Mouse (Mus musculus): ENCODE measurements around the gene Il4ra. TPM values are rescaled to one million over a fixed set of nuclear protein-coding genes. Genes with fewer than 3 reads are reported as not detected.

The Il4ra gene
- polyA plus RNA-seq, 1 experiment from 2014 or later = 2.9 TPM

GRCm38 (mm10) chr7:125561085-125561690 lies 9.3 kb downstream of the Il4ra start:
- Histone ChIP-seq H3K9ac (ENCODE audit: low read length) (no peak overlapping the region), H3K4me1 (replicated peaks; ENCODE audit: control insufficient read depth, insufficient read depth, low read length) (no peaks in the 10 kb centered on the region), H3K4me2 (ENCODE audit: low read depth, low read length, severe bottlenecking) (no peak overlapping the region), H3K9me3 (ENCODE audit: control insufficient read depth, low read length) (no peaks in the 10 kb centered on the region), H3K27me3 (ENCODE audit: control insufficient read depth, insufficient read depth, low read length) (no peaks in the 10 kb centered on the region), H3K36me3 (ENCODE audit: control insufficient read depth, insufficient read depth, low read length) (no peaks in the 10 kb centered on the region), H3K27ac (ENCODE audit: low read depth, low read length) (no peak overlapping the region), H3K4me3 (ENCODE audit: low read depth, low read length) (no peak overlapping the region)
- ATAC-seq (replicated peaks; ENCODE audit: low FRiP score) (no peak), DNase-seq (ENCODE audit: low spot score) (no peak)
- WGBS = 84% methylated on average over 9 of the region's 9 CpGs

GRCm38 (mm10) chr7:125562413-125562812 lies 10.5 kb downstream of the Il4ra start:
- H3K4me2 ChIP-seq (ENCODE audit: low read depth, low read length, severe bottlenecking) = no peak overlapping the region
- 57% methylated on average over 4 of the region's 4 CpGs for WGBS
- no peak for DNase-seq (ENCODE audit: low spot score)
- no peaks in the 10 kb centered on the region for H3K36me3 ChIP-seq (ENCODE audit: control insufficient read depth, insufficient read depth, low read length)
- ATAC-seq (replicated peaks; ENCODE audit: low FRiP score) = no peak
- no peak overlapping the region for H3K27ac ChIP-seq (ENCODE audit: low read depth, low read length)
- H3K4me3 ChIP-seq (ENCODE audit: low read depth, low read length) = no peak overlapping the region
- H3K27me3 ChIP-seq (ENCODE audit: control insufficient read depth, insufficient read depth, low read length) = no peaks in the 10 kb centered on the region
- no peaks in the 10 kb centered on the region for H3K4me1 ChIP-seq (replicated peaks; ENCODE audit: control insufficient read depth, insufficient read depth, low read length)
- no peaks in the 10 kb centered on the region for H3K9me3 ChIP-seq (ENCODE audit: control insufficient read depth, low read length)
- H3K9ac ChIP-seq (ENCODE audit: low read length) = no peak overlapping the region

GRCm38 (mm10) chr7:125563093-125563492 lies 11.2 kb downstream of the Il4ra start:
- Histone ChIP-seq H3K27ac (ENCODE audit: low read depth, low read length) (no peak overlapping the region), H3K4me3 (ENCODE audit: low read depth, low read length) (no peak overlapping the region), H3K4me2 (ENCODE audit: low read depth, low read length, severe bottlenecking) (no peak overlapping the region), H3K36me3 (ENCODE audit: control insufficient read depth, insufficient read depth, low read length) (no peaks in the 10 kb centered on the region), H3K9me3 (ENCODE audit: control insufficient read depth, low read length) (no peaks in the 10 kb centered on the region), H3K27me3 (ENCODE audit: control insufficient read depth, insufficient read depth, low read length) (no peaks in the 10 kb centered on the region), H3K4me1 (replicated peaks; ENCODE audit: control insufficient read depth, insufficient read depth, low read length) (no peaks in the 10 kb centered on the region), H3K9ac (ENCODE audit: low read length) (no peak overlapping the region)
- DNase-seq (ENCODE audit: low spot score) = no peak
- 95% methylated on average over 3 of the region's 3 CpGs for WGBS
- ATAC-seq (replicated peaks; ENCODE audit: low FRiP score) = no peak

- Histone ChIP-seq H3K4me3 (ENCODE audit: low read depth, low read length) (no peak overlapping the region), H3K9me3 (ENCODE audit: control insufficient read depth, low read length) (no peaks in the 10 kb centered on the region), H3K36me3 (ENCODE audit: control insufficient read depth, insufficient read depth, low read length) (no peaks in the 10 kb centered on the region), H3K27me3 (ENCODE audit: control insufficient read depth, insufficient read depth, low read length) (no peaks in the 10 kb centered on the region), H3K4me2 (ENCODE audit: low read depth, low read length, severe bottlenecking) (no peak overlapping the region), H3K4me1 (replicated peaks; ENCODE audit: control insufficient read depth, insufficient read depth, low read length) (no peaks in the 10 kb centered on the region), H3K27ac (ENCODE audit: low read depth, low read length) (no peak overlapping the region), H3K9ac (ENCODE audit: low read length) (no peak overlapping the region)
- WGBS = 82% methylated on average over 11 of the region's 11 CpGs
- ATAC-seq (replicated peaks; ENCODE audit: low FRiP score) = no peak
- no peak for DNase-seq (ENCODE audit: low spot score)
Observed at GRCm38 (mm10) chr7:125564316-125565024, 12.6 kb downstream of the Il4ra start.

DNA sequence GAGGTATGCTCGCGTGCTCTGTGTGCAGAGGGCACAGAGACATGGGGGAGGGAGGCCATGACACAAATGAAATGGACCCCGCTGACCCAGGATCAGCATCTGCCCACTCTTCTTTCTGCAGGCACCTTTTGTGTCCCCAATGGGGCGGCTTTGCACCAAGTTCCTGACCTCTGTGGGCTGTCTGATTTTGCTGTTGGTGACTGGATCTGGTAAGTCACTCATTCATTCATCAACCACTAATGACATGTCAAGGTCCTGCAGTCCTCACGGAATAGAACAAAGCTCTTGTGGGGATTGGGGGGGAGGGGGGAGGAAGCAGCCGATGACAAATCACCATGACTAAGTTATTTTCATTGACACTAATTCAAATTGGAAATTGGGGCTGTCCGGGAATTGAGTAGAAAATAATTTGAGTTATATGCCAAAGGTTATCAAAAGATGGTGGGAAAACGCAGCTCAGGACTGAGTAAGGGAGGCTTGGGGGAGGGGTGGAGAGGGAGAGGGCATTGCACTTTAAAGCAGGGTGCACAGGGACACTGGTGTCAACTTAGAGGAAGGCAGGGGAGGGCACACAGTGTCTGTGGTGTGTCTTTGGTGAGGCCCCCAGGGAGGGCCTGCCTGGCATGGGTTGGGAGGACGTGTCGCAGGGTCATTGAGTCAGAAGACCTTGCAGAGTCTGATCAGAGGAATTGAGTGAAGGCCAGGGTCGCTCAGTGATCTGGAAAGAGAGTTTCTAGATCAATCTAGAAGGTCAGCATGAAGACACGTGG lies 13.8 kb downstream of the Il4ra start:
- H3K4me3 ChIP-seq (ENCODE audit: low read depth, low read length) = no peak overlapping the region
- no peak overlapping the region for H3K27ac ChIP-seq (ENCODE audit: low read depth, low read length)
- H3K36me3 ChIP-seq (ENCODE audit: control insufficient read depth, insufficient read depth, low read length) = no peaks in the 10 kb centered on the region
- no peak overlapping the region for H3K9ac ChIP-seq (ENCODE audit: low read length)
- DNase-seq (ENCODE audit: low spot score) (no peak), ATAC-seq (replicated peaks; ENCODE audit: low FRiP score) (no peak)
- WGBS = 74% methylated on average over 12 of the region's 12 CpGs
- no peaks in the 10 kb centered on the region for H3K27me3 ChIP-seq (ENCODE audit: control insufficient read depth, insufficient read depth, low read length)
- no peaks in the 10 kb centered on the region for H3K9me3 ChIP-seq (ENCODE audit: control insufficient read depth, low read length)
- H3K4me1 ChIP-seq (replicated peaks; ENCODE audit: control insufficient read depth, insufficient read depth, low read length) = no peaks in the 10 kb centered on the region
- no peak overlapping the region for H3K4me2 ChIP-seq (ENCODE audit: low read depth, low read length, severe bottlenecking)

GRCm38 (mm10) chr7:125566420-125566819 lies 14.5 kb downstream of the Il4ra start:
- no peak for ATAC-seq (replicated peaks; ENCODE audit: low FRiP score)
- WGBS = 86% methylated on average over 2 of the region's 2 CpGs

DNA sequence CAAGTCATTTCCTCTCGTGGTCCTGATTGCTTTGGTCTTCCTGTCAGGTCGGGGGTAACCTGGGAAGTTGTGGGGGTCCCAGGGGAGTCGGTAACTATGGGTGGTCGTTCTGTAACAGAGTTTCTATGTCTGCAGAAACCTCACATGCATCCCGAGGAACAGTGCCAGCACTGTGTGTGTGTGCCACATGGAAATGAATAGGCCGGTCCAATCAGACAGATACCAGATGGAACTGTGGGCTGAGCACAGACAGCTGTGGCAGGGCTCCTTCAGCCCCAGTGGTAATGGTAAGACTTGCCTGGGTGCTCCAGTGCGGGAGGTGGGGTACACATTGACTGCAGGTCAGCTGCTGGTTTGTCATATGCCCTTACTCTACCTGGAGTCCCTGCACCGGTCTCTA lies 17.0 kb downstream of the Il4ra start:
- 90% methylated on average over 8 of the region's 8 CpGs for WGBS
- Histone ChIP-seq H3K27me3 (ENCODE audit: control insufficient read depth, insufficient read depth, low read length) (no peaks in the 10 kb centered on the region), H3K9me3 (ENCODE audit: control insufficient read depth, low read length) (no peaks in the 10 kb centered on the region), H3K4me1 (replicated peaks; ENCODE audit: control insufficient read depth, insufficient read depth, low read length) (no peaks in the 10 kb centered on the region), H3K27ac (ENCODE audit: low read depth, low read length) (no peak overlapping the region), H3K9ac (ENCODE audit: low read length) (no peak overlapping the region), H3K4me3 (ENCODE audit: low read depth, low read length) (no peak overlapping the region), H3K36me3 (ENCODE audit: control insufficient read depth, insufficient read depth, low read length) (no peaks in the 10 kb centered on the region), H3K4me2 (ENCODE audit: low read depth, low read length, severe bottlenecking) (no peak overlapping the region)
- DNase-seq (ENCODE audit: low spot score) (no peak), ATAC-seq (replicated peaks; ENCODE audit: low FRiP score) (no peak)

More at GRCm38 (mm10) chr7:125566420-125566819, 14.5 kb downstream of the Il4ra start:
- no peaks in the 10 kb centered on the region for H3K36me3 ChIP-seq (ENCODE audit: control insufficient read depth, insufficient read depth, low read length)
- DNase-seq (ENCODE audit: low spot score) = no peak
- H3K27ac ChIP-seq (ENCODE audit: low read depth, low read length) = no peak overlapping the region
- no peak overlapping the region for H3K4me2 ChIP-seq (ENCODE audit: low read depth, low read length, severe bottlenecking)
- no peaks in the 10 kb centered on the region for H3K27me3 ChIP-seq (ENCODE audit: control insufficient read depth, insufficient read depth, low read length)
- H3K9ac ChIP-seq (ENCODE audit: low read length) = no peak overlapping the region; the same call in 1 of the 2 replicates
- H3K4me3 ChIP-seq (ENCODE audit: low read depth, low read length) = no peak overlapping the region
- no peaks in the 10 kb centered on the region for H3K4me1 ChIP-seq (replicated peaks; ENCODE audit: control insufficient read depth, insufficient read depth, low read length)
- no peaks in the 10 kb centered on the region for H3K9me3 ChIP-seq (ENCODE audit: control insufficient read depth, low read length)

DNA sequence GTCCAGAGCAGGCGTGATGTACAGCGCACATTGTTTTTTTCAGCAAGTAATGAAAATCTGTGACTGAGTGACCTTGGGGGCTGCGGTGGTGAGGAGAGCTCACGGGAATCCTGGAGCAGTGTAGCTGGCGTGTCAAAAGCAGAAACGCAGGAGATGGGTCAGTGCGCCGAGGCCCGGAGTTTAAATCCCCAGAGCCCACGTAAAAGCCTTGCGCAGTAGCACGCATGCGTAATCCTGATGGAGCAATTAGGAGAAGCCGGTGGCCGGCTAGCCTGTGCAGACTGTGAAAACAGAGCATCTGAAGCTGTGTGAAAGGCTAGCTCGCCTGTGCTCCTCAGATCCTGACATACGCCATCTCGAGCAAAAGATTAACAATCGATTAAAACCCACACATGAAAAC lies 20.0 kb downstream of the Il4ra start:
- ATAC-seq (replicated peaks; ENCODE audit: low FRiP score) = no peak
- H3K4me1 ChIP-seq (replicated peaks; ENCODE audit: control insufficient read depth, insufficient read depth, low read length) = no peaks in the 10 kb centered on the region
- no peaks in the 10 kb centered on the region for H3K27me3 ChIP-seq (ENCODE audit: control insufficient read depth, insufficient read depth, low read length)
- no peaks in the 10 kb centered on the region for H3K9me3 ChIP-seq (ENCODE audit: control insufficient read depth, low read length)
- no peak for DNase-seq (ENCODE audit: low spot score)
- no peak overlapping the region for H3K4me2 ChIP-seq (ENCODE audit: low read depth, low read length, severe bottlenecking)
- WGBS = 84% methylated on average over 19 of the region's 19 CpGs
- no peak overlapping the region for H3K27ac ChIP-seq (ENCODE audit: low read depth, low read length)
- H3K4me3 ChIP-seq (ENCODE audit: low read depth, low read length) = no peak overlapping the region
- H3K9ac ChIP-seq (ENCODE audit: low read length) = no peak overlapping the region
- no peaks in the 10 kb centered on the region for H3K36me3 ChIP-seq (ENCODE audit: control insufficient read depth, insufficient read depth, low read length)

Data from forebrain, embryonic 11.5 days (tissue).